Mouse (Mus musculus) brain, embryonic 14.5 days (tissue): ENCODE measurements around the gene Phf1.

ENCODE experiments used
- CTCF ChIP-seq: fragments of 200-500 bp; IDR thresholded peaks from 2 replicates; pipeline ENCODE4 v1.5.1; 2012; ENCODE audit warnings: inconsistent platforms, mild to moderate bottlenecking, moderate library complexity, borderline replicate concordance; ENCODE audit not compliant: insufficient read depth, insufficient read length; ENCODE audit errors: extremely low read depth
- POLR2A ChIP-seq: fragments of 200-500 bp; IDR thresholded peaks from 2 replicates; pipeline ENCODE4 v1.6.1; 2012; ENCODE audit warnings: mild to moderate bottlenecking, inconsistent platforms, borderline replicate concordance; ENCODE audit not compliant: poor library complexity, insufficient read depth, insufficient read length, severe bottlenecking; ENCODE audit errors: extremely low read depth

GRCm38 (mm10) chr17:26918343-26918742 is 14.5 kb upstream of the Phf1 start:
- no peak for TF ChIP-seq POLR2A
- no peak for TF ChIP-seq CTCF
